Mouse (Mus musculus) kidney, postnatal 4 days (tissue): ENCODE measurements at regions not wholly inside any gene's neighbourhood (a gene's known extent, or its start where the extent isn't known, plus 50 kb on each side); places are given as distances from the start of the nearest gene placed in this dataset.
A peak's percentile ranks its signal among the peaks of the same experiment; 100 is the strongest.

Source experiments
- DNase-seq, 2 experiments: peaks; one replicate each; pipeline ENCODE4 v3.0.0; 2021; ENCODE audit warnings: mixed read lengths in 2 of 2

DNA sequence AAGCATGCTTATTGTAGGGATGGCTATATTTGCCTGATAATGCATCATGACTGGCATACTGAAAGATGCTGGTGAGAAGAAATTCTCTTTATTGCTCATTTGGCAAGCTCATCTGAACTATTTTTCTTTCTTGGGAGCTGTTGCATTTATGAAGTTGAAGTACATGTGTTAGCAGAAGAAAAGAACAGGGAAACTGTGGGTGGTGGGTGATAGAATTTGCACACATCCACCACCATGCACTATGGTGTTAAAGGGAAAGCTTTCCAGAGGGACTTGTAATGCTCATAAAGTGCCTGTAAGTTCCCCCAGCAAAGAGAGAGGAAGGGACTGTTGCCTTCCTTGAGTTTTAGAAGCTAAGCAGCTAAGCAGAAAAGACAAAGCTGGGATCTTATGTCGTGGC lies 367.3 kb downstream of the Gm11232 start:
- DNase-seq = no peak

DNA sequence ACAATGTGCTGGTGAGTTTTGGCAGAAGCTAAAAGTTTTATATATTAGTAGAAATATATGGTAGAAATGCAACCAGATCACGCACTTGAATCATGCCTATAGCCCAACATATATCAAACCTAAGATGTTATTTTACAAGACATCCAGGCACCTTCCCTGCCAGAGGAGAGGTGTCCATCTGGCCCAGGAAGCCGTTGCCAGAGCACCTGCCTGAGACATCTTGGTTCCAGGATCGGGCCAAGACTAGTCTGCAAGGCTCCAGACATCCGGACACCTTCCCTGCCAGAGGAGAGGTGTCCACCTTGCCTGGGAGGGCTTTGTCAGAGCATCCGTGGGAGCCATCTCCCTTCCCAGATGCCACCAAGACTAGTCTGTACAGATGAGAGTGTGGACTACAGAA lies 388.5 kb downstream of the Gm11232 start:
- no peak for DNase-seq

DNA sequence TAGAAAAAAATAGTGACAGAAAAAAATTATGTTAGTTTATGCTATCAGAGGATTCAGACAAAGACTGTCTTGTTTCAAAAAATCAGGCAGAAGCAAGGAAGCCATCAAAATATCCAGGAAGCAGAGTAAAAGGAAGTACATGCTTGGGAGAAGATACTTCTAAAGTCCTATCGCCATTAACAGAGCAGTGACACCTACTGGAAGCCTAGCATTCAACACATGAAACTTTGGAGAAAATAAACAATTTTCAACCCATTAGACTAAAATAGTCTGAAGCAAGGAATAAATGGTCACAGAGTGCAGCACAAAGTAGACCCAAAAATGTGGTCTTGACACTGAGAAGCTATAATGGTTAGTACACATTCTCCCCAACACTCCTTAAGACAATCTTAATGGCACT lies 394.0 kb downstream of the Gm11232 start:
- no peak for DNase-seq

DNA sequence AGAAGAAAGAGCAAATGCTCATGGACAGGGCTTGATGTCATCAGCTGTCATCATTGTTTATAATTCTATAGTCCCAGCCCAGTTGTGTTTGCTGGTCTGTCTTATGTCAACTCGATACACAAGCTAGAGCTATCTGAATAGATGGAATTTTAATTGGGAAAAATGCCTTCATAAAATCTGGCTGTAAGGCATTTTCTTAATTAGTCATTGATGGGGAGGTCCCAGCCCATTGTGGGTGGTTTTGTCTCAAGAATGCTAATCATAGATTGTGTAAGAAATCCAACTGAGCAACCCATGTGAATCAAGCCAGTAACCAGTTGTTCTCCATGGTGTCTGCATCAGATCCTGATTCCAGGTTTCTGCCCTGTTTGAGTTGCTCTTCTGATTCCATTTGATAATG lies 400.1 kb downstream of the Gm11232 start:
- no peak for DNase-seq

DNA sequence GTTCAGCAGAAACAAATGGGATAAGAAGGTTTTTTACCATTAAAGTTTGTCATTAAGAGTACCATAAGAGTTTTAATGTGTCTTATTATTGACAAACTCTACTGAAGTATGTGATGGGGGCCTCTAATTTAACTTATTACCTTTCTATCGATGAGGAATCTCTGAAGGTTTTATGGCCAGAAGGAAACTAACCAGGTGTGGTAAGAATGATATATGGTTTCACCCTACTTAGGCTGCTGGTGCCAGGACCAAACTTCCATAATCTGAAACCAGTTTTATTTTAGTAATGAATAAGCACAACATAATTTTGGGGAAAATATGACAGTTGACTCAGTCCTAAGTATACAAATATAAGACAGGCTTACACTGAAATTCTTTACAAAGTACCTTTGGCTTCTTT lies 401.1 kb downstream of the Gm11232 start:
- DNase-seq = no peak

DNA sequence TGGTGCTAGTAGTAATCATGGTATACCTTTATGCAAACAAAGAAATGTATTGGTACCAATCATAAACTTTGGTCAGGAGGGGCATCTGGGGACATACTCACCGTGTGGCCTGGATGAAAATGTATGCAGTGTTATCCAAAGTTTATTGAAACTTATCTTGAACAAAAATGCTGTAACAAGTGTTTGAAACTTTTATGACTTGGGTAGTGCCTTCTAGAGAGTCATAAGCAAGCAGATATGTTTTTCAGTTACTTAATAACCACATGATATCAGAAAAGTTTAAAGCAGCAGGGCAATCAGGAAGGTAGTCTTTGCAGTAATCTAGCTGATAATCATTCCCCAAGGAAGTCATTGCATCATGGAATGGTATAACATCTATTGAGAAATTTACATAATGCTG lies 401.5 kb downstream of the Gm11232 start:
- DNase-seq = no peak

DNA sequence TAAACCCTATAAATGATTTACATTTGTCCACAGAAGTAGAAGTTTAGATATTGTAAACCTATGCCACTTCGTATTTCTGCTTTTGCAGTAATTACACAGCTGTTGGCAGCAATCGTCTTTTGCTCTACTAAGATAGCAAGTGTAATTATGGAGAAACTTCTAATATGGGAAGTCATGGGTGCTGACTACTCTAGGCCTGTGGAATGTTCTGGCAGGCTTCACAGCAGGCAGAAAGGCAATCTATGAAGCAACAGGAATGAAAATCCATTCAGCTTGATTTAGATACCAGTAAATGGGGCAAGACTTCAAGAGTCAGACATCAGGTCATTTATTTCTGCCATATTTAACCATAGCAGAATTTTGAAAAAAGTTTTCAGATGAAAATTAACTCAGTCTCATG lies 405.9 kb downstream of the Gm11232 start:
- no peak for DNase-seq

DNA sequence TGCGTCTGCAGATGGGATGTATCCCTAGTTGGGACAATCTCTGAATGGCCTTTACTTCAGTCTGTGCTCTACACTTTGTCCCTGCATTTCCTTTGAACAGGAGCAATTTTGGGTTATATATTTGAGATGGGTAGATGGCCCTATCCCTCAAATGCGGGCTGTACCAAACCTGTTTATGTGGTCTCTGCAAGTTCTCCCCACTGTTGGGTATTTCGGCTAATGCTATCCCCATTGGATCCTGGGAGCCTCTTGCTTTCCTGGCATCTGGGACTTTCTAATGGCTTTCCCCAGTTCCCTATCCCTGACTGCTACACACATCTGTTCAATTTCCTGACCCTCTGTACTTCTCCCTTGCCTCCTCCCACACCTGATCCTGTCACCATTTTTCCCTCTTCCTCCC lies 414.7 kb downstream of the Gm11232 start:
- DNase-seq = no peak

DNA sequence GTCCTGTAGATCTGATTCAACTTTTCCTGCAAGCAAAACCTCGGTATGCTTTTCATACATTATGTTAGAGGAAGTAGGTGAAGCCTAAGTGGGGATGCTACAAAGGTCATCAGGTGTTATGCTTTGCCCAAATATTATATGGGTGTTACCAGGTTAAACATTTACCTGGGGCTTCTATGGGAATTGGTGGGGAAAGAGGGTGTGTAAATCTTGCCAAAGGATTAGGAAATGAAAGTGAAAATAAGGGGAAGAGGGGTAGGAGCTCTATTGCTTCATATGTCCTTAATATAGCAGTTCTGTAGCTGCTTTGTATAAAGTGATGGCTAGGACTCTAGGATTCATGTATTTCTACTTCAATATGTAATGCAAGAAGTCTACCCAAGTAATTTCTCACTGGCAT lies 419.2 kb downstream of the Gm11232 start:
- DNase-seq = no peak

DNA sequence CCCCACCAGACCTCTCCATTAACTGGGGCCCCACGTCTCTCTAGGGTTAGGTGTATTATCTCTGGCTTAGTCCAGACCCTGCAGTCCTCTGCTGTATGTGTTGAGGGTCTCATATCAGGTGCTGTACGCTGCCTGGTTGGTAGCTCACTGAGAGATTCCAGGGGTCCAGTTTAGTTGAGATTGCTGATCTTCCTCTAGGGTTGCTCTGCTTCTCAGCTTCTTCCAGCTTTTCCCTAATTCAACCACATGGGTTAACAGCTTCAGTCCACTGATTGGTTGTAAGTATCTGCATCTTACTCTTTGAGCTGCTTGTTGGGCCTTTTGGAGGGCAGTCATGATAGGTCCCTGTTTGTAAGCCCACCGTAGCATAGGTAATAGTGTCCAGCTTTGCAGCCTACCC lies 425.1 kb downstream of the Gm11232 start:
- no peak for DNase-seq

DNA sequence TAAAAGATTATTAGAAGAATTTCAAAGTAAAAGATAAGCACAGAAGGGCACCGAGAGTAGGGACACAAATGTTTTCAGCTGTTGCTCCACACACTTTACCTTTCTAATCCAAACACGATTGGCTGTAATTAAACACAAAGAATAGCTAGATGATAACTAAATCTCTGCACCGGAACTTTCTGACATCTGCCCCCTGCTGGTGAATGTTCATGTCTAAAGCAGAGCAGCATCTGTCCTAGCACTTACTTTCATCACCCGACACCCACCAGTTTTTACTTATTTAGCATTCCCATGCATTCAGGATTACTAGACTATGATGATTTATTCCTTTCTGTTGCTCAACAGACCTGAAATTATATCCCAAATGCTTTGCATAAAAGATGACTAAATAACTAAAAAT lies 425.7 kb downstream of the Gm11232 start:
- DNase-seq = peak; percentile 11 to 27

DNA sequence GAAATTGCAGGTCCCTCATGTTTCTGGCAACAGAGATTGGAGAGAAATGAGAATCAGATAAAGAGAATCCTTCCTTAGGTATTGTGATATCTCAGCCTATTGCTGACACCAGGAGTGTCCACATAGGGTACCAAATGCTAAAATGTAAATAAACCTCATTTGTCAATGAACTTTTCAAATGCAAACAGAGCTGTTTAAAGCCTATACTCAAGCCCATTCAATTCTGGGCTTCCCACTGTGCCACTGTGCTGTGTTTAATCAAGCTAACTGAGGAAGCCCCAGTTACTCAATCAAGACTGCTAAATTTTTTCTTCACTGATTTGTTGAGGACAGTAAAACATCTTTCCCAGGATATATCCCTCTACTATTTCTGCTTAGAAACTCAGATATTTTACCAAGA lies 441.2 kb downstream of the Gm11232 start:
- no peak for DNase-seq

DNA sequence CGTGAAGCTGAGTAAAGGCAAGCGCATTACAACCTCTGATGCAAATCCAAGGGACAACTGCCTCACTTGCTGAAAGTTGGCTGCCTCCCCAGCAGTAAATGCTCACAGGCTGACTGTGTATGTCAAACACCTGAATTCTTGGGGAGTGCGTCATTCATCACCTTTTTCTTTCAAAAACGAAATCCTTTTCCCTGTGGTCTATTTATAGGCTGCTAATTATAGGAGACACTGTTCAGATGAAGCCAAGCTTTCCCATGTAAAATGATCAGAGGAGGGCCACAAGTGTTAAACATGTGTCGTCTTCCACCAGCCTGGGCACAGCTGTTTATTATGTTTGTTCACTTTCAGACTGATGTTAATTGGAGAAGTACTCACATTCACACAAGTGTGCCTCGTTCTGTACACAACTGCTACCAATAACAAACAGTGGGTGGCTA lies 450.6 kb downstream of the Gm11232 start:
- DNase-seq = no peak

DNA sequence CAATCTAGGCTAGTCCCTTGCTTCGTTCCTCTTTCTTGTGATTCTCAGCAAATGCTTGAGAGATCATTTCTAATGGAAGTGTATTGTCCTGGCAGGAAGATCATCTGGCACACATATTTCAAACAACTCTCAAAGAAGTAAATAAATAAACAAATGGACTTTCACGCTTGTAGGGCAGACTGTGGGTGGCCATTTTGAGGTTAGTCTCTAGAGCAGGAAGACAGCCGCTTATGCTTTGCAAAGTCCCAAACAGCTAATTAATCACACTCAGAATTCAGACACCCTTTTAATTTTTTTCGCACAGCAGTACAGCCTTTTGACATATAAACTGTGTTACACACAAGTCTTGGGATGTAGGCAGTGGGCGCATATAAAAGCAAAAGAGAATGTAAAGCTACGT lies 451.1 kb downstream of the Gm11232 start:
- DNase-seq = no peak

DNA sequence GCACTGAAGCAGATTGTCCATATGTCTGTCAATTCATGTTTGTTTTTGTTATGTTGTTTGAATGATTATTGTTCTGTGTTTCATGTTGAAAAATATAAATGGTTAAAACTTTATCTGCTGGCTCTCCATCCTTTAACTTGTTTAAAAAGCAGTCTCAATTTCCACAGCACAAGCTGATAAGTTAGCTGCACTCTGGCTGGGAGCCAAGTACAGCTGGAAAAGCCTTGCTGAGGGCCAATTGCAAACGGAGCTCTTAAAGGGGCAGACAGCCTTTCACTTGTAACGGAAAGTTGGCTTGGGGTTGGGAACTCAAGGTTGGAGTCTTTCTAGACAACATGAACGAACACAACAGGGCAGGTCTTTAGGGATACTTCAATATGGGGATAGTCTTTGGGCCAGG lies 462.0 kb downstream of the Gm11232 start:
- DNase-seq = peak in 1 of 2 experiments; percentile 4

DNA sequence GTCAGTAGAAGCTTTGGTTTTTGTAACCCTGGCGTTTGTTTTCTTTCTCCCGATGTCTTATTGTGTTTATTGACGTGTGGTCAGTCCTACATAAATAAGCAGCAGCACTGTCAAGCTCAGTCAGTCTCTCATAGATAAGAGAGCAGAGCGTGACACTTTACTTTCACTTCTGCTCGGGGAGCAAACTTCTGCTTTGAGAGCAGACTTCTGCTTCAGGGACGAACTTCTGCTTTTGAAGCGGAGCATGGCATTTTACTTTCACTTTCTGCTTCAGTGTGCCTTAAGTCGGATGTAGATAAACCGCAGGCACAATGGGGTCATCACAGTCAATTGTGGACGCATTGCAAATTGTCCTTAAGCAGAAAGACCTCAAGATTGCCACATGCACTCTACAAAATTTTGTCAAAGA lies 466.0 kb downstream of the Gm11232 start:
- DNase-seq = peak in 1 of 2 experiments; percentile 13

DNA sequence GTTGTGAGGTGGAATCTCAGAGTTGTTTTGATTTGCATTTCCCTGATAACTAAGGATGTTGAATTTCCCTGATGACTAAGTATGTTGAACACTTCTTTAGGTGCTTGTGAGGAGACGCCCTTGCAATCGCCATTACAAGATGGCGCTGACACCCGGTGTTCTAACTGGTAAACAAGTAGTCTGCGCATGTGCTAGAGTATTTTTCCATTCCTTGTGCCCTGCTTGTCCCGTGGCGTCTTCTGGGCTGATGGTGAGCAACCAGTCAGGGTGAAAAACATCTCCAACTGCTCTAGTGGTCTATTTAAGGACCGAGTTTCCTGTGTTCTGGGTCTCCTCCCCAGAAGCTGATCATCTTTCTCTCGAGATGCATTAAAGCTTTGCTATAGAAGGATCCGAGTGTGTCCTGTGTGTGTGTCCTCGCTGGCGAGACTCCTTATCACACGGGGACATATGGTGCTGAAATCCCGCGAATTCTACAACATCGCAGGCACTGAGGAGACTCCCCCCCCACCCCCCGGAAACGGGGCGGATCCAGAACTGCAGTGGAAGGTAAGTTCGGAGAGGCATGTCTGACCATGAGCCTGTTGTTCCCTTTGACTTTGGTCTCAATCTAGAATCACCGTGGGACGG lies 466.5 kb downstream of the Gm11232 start:
- DNase-seq = peak; percentile 29 to 46

DNA sequence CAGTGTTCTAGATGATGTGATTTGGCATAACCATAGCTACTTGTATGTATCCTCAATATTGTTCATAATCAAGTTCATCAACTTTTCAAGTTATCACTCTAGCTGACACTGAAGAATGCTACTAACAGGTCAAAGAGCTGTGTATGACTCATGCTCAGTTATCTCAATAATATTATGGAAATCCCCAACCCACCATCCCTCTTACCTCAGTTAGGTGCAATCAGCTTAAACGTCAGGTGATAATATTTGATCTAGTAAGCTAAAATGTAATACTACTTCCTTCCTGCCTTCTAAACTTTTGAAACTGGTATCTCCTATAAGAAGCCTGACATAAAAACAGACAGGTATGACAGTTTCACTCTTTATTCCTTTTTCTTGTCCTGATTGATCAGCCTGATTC lies 474.6 kb downstream of the Gm11232 start:
- no peak for DNase-seq

DNA sequence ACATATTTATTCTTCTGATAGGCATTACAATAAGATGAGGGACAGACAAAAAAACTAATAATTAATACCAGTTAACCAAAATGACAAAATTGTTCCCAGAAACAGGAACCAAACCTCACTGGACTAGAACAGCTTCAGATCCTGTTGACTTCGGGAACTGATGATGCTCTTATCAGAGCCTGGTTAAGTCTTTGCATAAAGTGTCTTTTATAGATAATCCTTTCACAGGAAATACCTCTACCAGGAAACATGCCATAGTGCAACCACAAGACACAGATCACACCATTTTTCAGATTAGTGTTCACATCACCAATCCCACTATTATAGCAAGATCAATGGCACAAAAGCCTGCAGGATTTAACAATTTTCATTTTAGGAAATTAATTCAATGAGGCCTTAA lies 478.1 kb downstream of the Gm11232 start:
- DNase-seq = no peak

DNA sequence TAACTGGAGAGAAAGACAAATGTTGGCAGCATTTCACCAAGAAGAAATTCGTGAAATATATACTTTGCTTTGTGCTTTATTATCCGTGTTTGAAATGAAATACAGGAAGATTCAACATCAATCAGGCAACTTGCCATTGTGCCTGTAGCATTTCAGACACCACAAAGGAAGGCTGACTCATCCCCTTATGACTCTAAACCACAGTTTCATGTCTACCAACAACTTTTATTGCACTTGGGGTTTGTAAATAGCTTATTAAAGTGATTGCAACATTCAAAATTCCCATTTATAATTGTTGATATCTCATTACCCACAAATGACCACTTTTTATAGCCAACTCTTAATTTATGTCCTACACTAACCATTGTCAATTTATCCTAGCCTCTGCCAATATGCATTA lies 497.9 kb downstream of the Gm11232 start:
- DNase-seq = no peak

DNA sequence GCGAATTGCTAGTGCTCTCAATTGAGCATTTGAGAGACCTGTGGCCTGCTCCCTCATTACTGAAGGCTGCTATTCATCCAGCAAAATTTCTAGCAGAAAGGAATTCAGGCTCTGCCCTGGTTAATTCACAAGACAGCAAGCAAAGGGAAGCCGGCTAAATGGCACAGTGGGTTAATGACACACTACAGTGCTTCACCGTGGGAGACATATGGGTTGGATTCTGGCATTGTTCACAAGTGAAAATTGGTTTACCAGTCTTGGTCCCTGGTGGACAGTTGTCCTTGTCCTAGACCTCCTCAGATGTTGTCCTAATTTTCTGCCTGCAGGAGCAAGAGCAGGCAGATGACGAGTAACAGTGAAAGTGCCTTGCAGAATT lies 527.3 kb downstream of the Gm11232 start:
- no peak for DNase-seq

DNA sequence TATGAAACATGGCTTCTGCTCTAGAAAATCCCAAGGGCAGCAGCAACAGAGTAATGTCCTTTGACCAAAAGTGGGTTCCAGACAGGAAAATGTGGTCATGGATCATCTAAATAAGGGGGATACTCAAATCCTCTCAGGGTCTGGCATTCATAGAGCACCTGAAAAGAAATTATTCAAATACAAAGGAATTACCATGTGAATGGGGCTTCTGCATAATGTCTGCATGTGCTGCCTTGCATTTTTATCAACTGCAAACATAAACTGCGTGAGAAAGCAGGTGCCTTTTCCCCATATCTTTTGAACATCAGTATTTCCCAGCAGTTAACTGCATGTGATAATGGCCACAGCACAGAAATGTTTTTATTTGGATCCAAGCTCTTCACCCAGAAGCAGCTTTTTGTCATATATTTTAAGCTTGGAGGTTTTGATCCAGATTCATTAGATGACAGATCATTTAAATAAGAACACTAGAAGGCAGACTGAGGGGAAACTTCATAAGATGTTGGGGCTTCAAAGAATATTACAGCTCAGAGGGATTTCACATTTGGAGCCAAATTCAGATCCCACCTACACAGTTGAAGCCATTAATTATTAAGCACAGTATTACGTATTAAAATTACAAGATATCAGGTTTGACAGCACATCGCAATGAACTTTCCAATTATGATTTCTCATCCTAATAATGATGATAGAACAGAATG lies 527.8 kb downstream of the Gm11232 start:
- DNase-seq = no peak

DNA sequence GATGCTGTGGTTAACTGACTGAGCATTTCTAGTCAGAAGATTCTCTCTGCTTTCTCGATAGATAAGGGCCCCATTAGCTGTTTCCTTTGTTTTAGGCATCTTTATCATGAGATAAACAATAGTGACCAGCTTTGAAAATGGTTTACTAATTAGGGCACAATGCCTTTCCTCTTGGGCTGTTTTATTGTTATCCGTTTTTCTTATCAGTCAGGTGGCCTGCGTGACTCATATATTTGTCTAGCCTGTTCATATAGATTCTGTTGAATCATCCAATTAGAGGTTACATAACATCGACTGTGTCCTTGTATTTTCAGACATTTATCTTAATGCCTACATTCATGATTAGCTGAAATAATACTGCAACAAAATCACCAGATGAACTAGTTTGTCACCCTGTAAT lies 531.1 kb downstream of the Gm11232 start:
- no peak for DNase-seq

DNA sequence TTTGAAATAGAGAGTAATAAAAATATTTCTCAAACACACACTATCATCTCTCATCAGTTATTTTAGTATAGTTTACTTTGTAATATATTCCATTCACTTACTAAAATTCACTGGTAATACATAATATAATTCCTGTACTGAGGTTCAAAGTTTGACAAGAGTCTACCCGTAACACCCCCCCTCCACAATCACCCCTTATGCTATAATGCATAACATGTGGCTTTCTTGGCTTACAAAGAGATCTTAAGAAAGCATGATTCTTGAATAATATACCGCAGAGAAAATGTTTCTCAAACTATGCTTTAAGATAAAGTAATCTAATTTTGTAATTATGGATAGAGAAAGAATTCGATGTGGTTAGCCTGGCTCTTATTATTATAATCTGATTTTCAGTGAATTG lies 539.7 kb downstream of the Gm11232 start:
- DNase-seq = no peak

DNA sequence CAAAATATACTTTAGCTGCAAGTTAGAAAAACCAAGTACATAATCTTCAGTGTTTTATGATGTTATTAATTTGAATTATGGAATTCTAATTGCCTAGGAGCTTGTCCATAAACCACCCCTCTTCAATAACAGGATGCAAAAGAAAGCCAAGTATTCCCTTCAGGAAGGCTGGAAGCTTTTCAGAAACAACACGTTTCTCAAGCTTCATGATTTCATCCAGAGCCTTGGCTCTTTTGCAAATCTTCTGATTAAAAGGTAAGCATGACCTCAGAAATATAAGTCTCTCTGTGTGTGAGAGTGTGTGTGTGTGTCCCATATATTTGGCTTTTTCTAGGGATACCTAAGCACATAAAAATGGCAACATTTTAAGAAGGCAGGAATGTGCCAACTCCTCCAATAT lies 570.0 kb downstream of the Gm11232 start:
- no peak for DNase-seq
